Mouse (Mus musculus): ENCODE measurements around the gene Otub2. TPM values are rescaled to one million over a fixed set of nuclear protein-coding genes. Genes with fewer than 3 reads are reported as not detected.
"Not testable (repeated sequence)": the region's sequence is repeated elsewhere in the genome, so short reads cannot be mapped to it uniquely, and the experiment has no call there.

Gene Otub2
- total RNA-seq, 2 experiments from 2014 or later = 49.7 to 53.9 TPM

DNA sequence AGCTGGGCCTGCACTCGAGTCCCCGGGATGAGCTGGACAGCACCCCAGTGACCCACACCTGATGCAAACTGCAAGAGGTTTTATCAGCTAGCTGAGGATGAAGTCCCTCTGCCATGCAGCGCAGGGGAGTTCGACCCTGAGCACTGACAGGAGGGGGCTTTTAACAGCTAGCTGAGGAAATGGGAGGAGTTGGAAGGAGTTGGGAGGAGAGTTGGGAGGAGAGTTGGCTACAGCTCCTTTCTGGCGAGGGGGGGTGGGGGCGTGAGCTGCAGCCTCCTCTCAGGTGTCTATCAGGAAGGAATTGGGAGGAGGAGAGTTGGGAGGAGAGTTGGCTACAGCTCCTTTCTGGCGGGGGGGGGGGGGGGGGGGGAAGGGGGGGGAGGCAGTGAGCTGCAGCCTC, 55.8 kb downstream of the Otub2 start:
- not testable (repeated sequence) for DNase-seq

DNA sequence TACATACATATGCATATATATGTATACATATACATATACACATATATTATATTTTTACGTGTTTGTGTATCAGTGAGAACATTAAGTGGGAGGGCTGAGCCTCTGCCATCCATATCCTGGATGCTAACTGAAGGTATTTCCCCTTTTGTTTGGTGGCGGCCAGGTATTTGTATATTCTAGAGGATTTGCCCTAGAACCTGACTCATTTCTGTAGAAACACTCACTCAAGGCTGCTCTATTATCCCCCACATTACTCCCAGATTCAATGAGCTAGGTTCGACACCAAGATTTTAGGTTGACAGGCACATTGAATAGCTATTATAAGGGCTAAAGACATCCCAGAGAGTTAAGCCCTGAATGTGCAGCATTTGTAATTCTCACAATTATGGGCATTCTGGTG, 56.6 kb downstream of the Otub2 start:
- DNase-seq = no peak

GRCm38 (mm10) chr12:103453361-103453760, 64.9 kb downstream of the Otub2 start:
- no peak for DNase-seq

Other genes starting within 250 kb of the Otub2 start
- gene Prima1, start 146.5 kb upstream of the Otub2 start, total RNA-seq (2021) = 1 to 10 TPM; 3.9 to 4.0 TPM
- gene Fam181a, start 77.7 kb upstream of the Otub2 start, total RNA-seq (2021) = 1 to 10 TPM; 1.5 to 1.6 TPM
- gene Asb2, start 32.7 kb upstream of the Otub2 start, total RNA-seq (2021) = 1 to 10 TPM; 1.6 to 1.7 TPM
- 1 to 10 TPM; 2.5 to 3.3 TPM for gene 9330161L09Rik, start 19.1 kb downstream of the Otub2 start, total RNA-seq (2021)
- gene Ddx24, start 37.1 kb downstream of the Otub2 start, total RNA-seq (2021) = 100 to 1,000 TPM; 213 to 224 TPM
- gene Ifi27, start 45.5 kb downstream of the Otub2 start, total RNA-seq (2021) = 10 to 100 TPM; 90.9 to 99.0 TPM
- gene Ifi27l2a, start 55.0 kb downstream of the Otub2 start, total RNA-seq (2021) = 1 to 10 TPM; 1.2 to 1.3 TPM
- not detected for gene Ifi27l2b, start 68.5 kb downstream of the Otub2 start, total RNA-seq (2021)
- 10 to 100 TPM; 49.2 to 49.3 TPM for gene Ppp4r4, start 143.6 kb downstream of the Otub2 start, total RNA-seq (2021)
- not detected for gene Serpina10, start 242.8 kb downstream of the Otub2 start, total RNA-seq (2021)